Mouse (Mus musculus) testis, postnatal 10 days (tissue): Measurements from ENCODE around the gene Pik3cb.

ENCODE experiments used
- DNase-seq: peaks from one replicate; pipeline ENCODE4 v3.0.0; 2021; ENCODE audit warnings: low spot score

The Pik3cb gene

DNA sequence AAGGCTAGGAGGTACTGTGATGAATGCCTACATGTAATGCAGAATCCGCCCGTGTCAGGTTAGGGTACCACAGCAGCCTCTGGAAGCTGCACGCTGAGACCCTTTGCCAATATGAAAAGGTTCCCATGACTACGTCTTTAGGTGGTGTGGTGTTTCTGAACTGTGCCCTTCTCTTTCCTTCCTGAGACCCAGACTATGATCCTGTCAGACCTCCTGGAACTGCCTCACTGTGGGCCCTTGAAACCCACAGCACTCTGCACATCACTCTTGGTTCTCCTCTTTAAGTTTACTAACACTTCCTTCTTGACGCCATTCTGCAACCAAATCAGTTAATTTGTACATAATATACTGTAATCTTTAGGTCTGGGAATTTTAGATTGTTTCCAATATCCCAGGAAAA lies 58.7 kb downstream of the Pik3cb start:
- DNase-seq = no peak

DNA sequence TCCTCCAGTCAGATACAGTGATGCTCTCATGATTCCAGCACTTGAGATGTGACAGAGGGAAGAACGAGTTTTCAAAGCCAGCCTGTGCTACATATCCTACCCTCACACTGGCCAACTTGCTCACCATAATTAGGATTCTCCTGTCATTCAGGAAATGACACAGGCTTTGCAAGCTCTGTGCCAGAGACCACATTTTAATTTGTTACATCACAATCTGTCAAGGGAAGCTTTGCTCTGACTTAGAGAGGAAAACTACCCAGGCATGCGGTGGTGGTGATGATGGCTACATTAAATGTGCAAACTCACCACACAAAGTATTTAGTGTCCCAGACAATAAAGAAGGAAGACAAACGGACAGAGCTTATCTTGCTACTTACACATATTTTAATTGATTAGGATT lies 59.1 kb downstream of the Pik3cb start:
- no peak for DNase-seq

DNA sequence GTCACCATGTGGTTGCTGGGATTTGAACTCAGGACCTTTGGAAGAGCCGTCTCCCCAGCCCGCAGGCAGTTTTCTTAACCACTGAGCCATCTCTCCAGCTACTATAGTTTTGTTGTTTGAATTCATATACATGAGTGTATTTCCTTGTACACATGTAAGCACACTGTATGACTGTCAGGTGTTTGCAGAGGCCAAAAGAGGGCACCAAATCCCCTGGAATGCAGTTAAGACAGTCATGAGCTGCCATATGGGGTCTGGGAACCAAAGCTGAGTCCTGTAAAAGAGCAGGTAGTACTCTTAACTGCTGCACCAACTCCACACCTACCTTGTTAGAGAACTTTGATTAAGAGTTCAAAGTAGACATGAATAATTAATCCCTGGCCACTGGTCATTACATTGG lies 59.8 kb downstream of the Pik3cb start:
- DNase-seq = no peak

DNA sequence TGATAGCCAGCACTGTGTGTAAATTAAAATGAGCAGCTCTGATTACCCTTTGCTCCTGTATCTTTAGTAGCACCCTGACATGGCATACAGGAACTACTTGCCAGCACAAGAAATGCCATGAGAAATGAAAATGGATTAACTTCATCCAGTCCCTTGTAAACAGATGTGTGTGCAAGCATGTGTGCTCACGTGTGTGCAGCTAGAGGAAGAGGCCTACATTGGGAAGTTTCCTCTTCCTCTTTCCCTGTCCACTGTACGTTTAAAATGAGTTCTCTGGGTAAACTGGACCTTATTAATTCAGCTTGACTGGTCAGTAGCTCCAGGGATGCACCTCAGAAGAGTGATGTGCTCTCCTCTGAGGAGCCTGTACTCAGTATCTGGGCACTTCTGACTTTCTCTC lies 66.0 kb downstream of the Pik3cb start:
- no peak for DNase-seq

DNA sequence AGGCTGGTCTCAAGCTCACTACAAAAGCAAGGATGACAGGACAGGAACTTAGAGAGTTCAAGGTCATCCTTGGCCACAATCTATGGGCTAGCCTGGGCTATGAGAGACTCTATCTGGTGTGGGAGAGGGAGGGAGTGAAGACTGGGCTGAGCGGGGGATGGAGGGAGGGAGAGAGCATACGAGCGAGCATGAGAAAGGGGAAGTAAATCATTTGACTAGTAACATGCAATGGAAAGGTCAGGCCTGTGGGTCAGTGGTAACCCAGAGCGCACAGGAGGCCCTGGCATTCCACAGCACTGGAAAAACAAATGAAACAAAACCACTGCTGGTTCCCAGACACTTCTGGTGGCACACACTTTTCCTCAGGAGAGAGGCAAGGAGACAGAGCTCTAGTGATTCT lies 67.9 kb downstream of the Pik3cb start:
- DNase-seq = no peak

DNA sequence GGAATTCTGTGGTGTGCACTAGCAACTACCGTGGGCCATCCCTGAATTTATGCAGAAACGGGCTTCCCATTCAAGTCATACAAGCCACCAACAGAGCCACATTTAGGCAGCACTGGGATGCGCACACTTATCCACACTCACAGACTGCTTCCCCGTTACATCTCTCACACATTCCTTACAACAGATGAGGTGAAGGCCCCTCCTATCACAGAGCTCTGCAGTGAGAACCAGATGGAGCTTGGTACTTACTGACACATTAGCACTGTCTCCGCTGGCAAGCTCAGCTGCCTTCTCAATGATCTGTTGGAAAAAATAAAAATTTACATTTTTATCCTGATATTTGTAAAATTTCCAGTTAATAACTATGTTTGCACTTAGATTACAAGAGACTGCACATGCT lies 75.1 kb downstream of the Pik3cb start:
- DNase-seq = no peak

DNA sequence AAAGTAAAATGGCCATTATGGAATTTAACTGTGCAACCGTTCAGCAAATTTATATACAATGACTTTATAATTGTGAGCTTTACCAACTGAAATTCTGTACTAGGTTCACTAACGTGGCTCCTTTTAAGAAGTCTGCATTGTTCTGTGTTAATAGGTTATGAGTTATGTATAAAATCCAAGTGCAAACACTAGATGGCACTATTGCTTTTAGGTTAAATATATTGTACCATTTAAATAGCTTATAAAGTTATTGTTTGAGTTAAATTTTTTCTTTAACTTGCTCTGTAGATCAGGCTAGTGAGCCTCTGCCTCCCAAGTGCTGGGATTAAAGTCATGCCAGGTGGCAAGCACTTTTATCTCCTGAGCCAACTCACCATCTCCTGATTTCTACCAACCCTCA lies 76.2 kb downstream of the Pik3cb start:
- no peak for DNase-seq

DNA sequence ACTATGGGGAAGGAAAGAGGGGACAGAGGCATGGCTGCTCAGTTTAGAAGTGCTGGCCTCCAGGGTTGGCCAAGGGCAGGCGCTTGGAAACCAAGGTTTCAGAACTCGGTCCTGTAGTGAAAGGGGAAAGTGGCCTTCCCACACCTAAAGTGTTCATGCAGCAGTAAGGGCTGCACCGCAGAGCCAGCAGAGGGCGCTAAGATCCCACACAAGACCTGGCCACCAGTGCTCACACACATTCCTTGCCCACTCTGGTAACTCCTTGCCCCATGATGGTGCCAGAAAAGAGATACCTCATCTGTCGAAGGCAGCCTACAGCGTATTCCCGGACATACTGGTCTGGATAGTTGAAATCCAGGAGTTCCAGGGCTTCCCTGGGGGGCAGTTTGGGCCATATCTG lies 77.9 kb downstream of the Pik3cb start:
- DNase-seq = peak; percentile 89

DNA sequence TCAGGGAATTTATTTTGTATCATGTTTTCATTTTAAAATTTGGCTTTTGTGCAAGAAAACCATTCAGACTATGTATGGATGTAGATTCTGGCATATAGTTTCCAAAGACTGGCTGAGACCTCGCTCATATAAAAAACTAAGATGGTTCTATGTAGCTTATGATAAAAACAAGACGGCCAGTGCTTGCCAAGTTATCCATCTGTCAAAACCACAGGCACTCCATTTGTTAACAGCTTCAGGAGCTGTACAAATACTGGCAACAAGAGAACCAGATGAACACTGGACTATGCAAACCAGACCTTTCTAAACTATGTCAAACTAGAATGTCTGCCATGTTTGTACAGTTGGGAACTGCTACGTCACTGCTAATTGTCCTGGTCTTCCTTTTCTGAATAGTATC lies 82.7 kb downstream of the Pik3cb start:
- DNase-seq = no peak

DNA sequence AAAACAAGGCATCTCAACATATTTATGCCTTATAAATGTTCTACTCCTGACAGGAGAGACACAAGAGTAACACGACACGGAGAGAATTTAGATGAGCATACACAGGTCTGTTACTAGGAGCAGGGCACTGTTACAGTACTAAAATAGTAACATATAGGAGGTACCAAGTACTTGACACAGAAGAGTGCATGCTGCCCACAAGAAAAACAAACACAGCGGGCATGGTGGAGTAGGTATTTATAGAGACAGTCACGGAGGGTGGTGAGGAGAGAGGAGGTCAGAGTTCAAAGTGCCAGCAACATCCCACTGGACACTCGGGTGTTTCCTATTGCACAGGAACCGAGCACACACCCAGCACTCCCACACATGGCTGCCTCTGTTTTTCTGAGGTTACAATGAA lies 90.7 kb downstream of the Pik3cb start:
- no peak for DNase-seq

DNA sequence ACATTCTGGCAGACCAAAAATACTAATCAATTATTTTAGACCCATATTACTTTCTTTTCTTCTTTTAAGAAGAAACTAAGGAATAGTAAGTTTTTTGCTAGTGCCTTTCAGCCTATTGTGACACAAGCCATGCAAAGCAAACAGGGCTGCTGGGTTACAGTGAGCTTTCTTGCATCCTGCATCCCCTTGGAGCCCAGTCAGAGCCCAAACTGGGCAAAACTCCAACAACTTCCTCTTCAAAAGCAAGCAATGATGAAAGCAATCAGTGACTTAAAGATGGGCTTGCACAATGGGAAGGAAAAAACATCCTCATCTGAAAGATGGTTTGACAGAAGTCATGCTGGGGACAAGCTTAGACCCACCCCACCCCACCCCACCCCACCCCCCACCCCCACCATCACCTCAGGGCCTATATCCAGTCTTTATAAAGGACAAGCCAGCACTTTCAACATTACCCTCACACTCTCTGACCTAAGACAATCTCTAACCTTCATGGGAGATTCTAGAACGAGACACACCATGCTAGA lies 91.6 kb downstream of the Pik3cb start:
- no peak for DNase-seq

DNA sequence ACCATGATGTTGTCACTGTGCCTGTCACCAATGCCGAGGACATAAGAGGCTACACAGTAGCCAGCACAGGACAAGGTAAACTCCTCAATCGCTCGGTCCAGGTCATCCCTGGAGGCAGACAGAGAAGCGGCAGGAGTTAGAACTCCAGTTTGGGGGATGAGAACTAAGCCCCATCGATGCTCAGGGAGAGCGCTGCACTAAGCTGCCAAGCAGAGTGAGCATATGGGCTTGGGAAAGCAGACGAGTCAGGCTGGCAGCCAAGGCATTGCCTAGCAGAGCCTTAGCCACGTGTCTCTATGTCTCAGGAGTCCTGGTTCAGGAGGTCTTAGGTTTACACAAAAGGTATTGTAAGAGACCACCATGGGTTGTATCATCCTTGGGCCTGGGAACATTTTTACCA lies 95.7 kb downstream of the Pik3cb start:
- no peak for DNase-seq

DNA sequence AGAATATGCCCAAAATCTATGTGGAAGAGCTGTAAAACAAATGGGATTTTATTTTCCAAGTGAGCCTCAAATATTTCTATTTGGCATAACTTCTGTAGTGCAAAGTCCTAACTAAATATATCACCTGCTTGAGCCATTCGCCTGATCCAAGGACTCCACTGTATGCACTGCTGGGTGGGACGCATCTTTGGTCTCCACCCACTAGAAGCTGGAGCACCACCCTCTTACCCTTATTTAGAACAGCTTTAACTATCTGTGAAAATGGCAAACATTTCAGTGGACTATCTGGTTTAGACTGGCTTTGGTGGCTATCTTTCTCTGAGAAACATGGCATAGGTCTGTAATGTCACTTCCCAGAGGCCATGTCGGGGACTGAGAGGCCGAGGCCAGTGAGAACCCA lies 97.8 kb downstream of the Pik3cb start:
- no peak for DNase-seq

DNA sequence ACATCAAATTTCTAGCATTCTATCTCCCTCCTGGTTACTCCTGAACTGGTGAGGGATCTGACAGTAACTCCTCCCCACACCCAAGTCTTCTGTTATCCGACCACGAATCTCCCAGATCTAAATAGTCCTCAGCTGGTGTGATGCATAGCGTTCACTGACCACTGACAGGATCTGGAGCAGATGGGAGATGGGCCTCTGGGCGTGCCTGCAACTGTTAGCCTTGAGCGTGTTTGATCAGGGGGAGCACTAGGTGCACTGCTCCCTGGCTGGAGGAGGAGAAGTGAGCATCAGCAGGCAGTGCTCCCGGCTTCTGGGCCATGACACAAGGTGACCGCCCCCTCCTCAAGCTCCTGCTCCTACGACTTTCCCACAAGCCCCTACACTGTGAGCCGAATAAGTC lies 98.4 kb downstream of the Pik3cb start:
- no peak for DNase-seq

DNA sequence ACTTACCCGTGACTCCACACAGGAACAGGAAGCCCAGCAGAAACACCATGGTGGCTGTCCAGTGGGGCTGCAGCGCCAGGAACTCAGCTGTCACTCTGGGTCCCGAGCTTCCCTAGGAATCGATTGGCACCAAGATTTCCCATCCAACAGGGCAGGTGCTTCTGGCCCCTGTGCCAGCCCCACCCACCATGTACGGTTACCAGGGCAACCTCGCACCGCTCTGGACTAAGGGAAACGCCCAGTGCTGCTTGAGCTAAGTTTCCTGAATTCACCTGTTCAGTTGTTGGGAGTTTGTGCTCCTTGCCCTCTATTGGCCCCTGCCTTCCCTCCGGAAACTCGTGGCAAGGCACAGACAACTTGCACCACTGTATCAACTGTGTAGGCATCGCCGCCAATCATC lies 104.8 kb downstream of the Pik3cb start, which contains the start of gene Gm1123:
TSS of gene Gm1123 (minus strand) at position 141 of the 400 bp plus-strand sequence.
- DNase-seq = no peak

DNA sequence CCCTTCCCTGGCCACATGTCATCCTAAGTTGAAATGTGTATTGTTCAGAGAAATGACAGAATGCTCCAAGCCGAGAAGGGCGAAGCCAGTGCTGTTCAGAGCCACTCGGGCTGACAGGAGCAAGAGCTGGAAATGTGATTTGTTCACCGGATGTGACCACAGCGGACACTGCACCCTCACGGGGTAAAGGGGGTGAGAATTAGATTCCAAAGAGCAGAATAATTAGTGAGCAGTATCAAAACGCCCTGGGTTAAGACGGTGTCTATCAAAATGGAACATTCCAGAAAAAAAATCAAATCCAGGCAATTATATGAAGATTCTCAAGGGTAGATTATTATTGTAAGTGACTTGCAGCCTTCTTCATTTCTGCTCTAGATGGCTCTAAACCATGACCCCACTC lies 106.3 kb downstream of the Pik3cb start:
- DNase-seq = no peak

DNA sequence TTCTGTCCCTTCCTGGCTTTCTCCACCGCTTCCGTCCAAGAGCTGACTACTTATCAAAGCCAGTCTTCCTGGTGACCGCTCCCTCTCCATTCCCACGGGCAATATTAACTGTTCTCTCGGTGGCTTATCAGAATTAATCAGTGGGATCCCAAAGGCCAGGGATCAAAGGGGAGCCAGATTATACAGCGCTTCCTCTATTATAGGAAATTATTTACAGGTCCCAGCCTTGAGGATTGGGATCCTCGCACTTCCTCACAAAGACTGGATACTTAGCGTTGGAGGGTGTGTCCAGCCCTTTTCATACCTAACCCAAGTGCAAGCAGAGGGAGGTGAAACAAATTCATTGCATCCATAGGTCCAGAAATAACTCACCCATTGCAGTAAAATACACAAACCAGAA lies 108.4 kb downstream of the Pik3cb start:
- DNase-seq = no peak

DNA sequence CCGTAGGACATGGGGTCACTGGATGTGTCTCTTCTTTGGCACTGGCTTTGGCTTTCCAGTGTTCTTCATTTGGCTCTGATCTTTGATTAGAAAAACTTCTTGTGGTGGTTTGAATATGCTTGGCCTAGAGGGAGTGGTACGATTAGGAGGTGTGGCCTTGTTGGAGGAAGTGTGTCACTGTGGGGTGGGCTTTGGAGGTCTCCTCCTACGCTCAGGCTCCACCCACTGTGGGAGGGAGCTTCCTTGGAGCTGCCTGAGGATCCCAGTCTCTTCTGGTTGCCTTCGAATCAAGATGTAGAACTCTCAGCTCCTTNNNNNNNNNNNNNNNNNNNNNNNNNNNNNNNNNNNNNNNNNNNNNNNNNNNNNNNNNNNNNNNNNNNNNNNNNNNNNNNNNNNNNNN lies 118.7 kb downstream of the Pik3cb start:
- DNase-seq = no peak

DNA sequence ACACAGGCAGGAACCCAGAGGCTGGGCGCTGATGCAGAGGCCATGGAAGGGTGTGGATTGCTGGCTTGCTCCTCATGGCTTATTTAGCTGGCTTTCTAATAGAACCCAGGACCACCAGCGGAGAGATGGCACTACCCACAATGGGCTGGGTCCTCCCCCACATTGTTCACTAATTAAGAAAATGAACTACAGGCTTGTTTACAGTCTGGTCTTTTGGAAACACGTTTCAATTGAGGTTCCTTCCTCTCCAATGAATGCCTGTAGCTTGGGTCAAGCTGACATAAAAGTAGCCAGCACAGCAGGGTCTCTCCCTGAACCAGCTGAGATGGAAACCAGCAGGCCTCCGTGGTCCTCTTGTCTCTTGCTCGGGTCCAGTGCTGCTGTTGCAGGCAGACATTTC lies 119.3 kb downstream of the Pik3cb start:
- DNase-seq = no peak

DNA sequence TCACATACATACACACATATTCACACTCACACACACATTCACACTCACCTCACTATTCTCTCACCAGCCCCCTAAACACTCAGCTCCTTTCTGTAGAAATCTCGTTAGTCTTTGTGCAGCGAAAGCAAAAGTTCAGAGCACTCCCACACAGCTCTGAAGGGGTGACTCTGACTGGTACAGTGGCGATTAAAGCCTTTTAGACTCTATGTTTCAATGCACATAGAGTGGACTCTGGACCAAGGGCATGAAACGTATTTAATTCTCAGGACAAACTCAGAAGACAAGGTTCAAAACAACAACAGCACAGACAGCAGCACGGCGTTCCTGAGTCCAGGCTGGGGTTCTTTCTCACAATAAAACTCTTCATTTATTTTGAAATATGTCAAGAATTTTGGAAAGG lies 122.7 kb downstream of the Pik3cb start:
- DNase-seq = no peak

DNA sequence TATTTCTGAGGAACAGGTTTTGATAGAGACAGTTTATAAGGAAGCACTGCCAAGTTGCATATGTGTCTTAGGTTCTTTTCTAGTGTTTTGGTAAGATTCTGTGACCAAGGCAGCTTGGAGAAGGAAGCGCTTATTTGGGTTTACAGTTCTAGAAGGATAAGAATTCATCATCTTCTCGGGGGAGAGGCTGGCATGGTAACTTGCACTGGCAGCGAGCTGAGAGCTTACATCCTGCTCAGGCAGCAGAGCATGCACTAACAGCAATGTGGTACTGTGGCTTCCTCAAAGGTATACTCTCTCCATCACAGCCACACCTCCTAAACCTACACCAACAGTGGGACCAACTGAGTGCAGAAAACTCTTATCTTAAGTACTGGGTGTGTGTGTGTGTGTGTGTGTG lies 123.7 kb downstream of the Pik3cb start:
- no peak for DNase-seq

DNA sequence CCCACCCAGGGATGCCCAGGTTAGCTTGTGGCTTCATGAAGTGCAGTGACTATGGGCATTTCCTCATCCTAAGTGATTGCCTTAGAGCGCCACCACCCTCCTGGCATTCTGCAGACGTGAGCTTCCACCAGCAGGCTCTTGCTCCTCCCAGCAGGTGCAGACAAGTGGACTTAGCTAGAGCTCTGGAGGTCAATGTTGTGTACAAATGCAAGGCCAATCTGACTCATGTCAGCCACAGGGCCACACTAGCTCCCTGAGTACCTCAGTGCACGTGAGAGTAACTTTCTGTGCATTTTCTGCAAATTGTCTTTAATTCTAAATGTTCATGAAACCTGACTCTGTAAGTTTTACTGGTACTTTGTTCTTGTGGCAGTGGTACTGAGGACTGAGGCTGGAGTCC lies 124.1 kb downstream of the Pik3cb start:
- no peak for DNase-seq

DNA sequence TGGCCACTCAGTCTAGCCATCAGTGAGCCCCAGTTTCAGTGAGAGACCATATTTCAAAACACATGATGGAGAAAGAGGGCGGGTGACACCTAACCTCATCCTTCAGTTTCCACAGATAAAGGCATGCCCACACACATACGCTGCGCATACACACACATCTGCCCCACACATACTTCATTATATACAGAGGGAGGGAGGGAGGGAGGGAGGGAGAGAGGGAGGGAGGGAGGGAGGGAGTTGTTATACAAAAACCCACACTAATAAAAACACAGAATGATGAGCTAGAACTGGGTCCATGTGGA lies 130.6 kb downstream of the Pik3cb start:
- no peak for DNase-seq

DNA sequence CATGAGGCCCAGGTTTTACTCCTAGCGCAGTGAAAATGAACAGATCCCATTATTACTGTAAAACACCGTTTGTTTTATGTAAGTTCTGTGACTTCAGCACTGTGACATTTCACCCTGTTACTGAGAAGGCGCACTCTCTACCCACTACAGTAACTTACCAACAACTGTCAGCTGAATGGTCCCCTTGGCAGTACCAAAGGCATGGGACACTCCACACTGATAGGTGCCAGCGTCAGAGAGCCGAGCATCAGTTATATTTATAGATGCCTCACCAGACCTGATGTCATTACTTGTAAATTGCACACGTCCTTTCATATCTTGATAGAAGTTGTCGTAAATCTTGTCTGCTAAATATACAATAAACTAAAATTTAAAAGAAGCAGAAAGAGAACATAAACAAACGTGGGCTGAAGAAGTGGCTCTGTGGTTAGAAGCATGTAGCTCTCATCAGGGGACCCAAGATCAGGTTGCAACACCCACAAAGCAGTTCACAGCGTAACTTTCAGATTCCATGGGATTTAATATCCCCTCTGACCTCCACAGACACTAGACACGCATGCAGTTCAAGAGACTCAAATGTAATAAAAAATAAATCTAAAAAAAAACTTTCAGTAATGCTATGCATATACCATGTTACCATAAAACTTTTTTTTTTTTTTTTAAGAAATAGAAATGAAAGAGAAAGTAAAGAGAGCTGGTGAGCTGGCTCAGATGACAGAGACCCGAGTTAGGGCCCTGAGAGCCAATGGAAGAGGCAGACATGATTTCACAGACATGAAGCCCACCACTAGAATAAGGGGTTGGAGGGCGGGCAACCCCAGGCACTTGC lies 131.1 kb downstream of the Pik3cb start:
- DNase-seq = no peak
